Mouse (Mus musculus) liver, adult 2 months (tissue): ENCODE data around the gene U2surp.

Experiments used
- CTCF ChIP-seq: fragments of 200-500 bp; IDR thresholded peaks from 2 replicates; pipeline ENCODE4 v1.5.1; 2011; ENCODE audit warnings: low read depth, low read length, control low read depth
- POLR2A ChIP-seq: fragments of 200-500 bp; IDR thresholded peaks from 2 replicates; pipeline ENCODE4 v1.6.1; 2011; ENCODE audit warnings: low read length, control low read depth; ENCODE audit not compliant: insufficient read depth; ENCODE audit errors: extremely low read depth

GRCm38 (mm10) chr9:95464028-95464427 lies 47.8 kb downstream of the U2surp start:
- TF ChIP-seq POLR2A: no peak
- no peak for TF ChIP-seq CTCF
